Mouse (Mus musculus): ENCODE data around the gene Gm26661.

DNA sequence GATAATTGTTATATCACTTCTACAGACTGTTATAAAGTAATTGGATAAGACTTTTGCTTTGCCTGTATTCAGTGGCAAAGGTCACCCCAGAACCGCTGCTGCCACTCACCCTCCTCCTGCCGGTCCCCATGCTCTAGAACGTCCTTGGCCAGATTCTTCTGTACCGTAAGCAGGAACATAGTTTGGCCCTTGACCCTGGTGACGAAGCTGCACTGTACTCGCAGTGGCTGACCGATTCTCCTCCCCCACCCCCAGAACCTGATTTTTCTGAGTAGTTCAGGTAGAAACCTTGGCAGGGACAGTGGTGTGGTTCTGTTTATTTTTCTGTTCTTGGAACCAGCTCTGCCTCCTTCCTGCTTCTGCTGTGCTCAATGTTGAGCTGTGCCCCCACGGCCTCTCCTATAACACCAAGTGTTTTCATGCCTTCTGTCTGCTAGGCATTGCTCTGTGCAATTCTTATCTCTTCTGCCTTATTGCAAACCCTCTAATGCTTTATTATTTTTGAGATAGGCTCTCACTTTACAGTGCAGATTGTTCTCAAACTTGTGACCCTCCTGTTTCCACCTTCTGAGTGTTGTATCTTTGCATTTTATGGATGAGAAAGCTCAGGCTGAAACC, 33.4 kb downstream of the Gm26661 start:
- TF ChIP-seq CTCF (IDR thresholded peaks at IDR 0.05; ENCODE audit: low read depth) (no peak), EP300 (IDR thresholded peaks at IDR 0.05; ENCODE audit: low read depth) (no peak)
